Mouse (Mus musculus) kidney, adult 10 weeks (tissue): ENCODE measurements around the gene 1110059G10Rik. TPM values are rescaled to one million over a fixed set of nuclear protein-coding genes. Genes with fewer than 3 reads are reported as not detected.

Experiments used
- polyA plus RNA-seq: library from polyadenylated mRNA; stranded (reverse); fragments of 350-450 nt; fragmentation: Illumina TruSeq; extraction: RNeasy Lipid Tissue Mini Kit (QIAGEN cat#74804); gene quantifications from one replicate; pipeline ENCODE4 v1.2.3, GENCODE M21; 2014; ENCODE audit warnings: low read depth, low replicate concordance

Gene 1110059G10Rik
- polyA plus RNA-seq = 68.7 TPM

GRCm38 (mm10) chr9:122950643-122951475 lies at the start of gene 1110059G10Rik, which contains the start of gene Kif15:
1110059G10Rik (minus strand) TSS chr9:122951000.
Kif15 (plus strand) TSS chr9:122951046.

GRCm38 (mm10) chr9:122922936-122923381 lies 27.8 kb downstream of the 1110059G10Rik start, which contains the start of gene Zfp105:
Zfp105 (plus strand) TSS chr9:122923072.

Other genes with a start within 250 kb of the 1110059G10Rik start
- gene Topaz1, start 203.7 kb downstream of the 1110059G10Rik start, polyA plus RNA-seq = 0.08 TPM
- 58.7 TPM for gene Tcaim, start 145.5 kb downstream of the 1110059G10Rik start, polyA plus RNA-seq
- gene Gm35549, start 107.0 kb downstream of the 1110059G10Rik start, polyA plus RNA-seq = not detected
- gene Zfp445, start 85.0 kb downstream of the 1110059G10Rik start, polyA plus RNA-seq = 88.0 TPM
- 25.3 TPM for gene Zkscan7, start 65.3 kb downstream of the 1110059G10Rik start, polyA plus RNA-seq
- gene Zfp105, start 27.9 kb downstream of the 1110059G10Rik start, polyA plus RNA-seq = 6.5 TPM
- 0.32 TPM for gene Kif15, start within 50 bp of the 1110059G10Rik start, polyA plus RNA-seq
- 12.4 TPM for gene Tmem42, start 70.3 kb upstream of the 1110059G10Rik start, polyA plus RNA-seq
- not detected for gene Tgm4, start 83.7 kb upstream of the 1110059G10Rik start, polyA plus RNA-seq
- 27.2 TPM for gene Zdhhc3, start 162.2 kb upstream of the 1110059G10Rik start, polyA plus RNA-seq
- 13.4 TPM for gene Exosc7, start 162.2 kb upstream of the 1110059G10Rik start, polyA plus RNA-seq
- gene Clec3b, start 199.9 kb upstream of the 1110059G10Rik start, polyA plus RNA-seq = not detected